Mouse (Mus musculus): ENCODE measurements around the gene Bnc2. TPM values are rescaled to one million over a fixed set of nuclear protein-coding genes. Genes with fewer than 3 reads are reported as not detected.

Gene Bnc2
- 9.6 and 12.2 TPM in 2 replicates for polyA plus RNA-seq (2016; fragmentation: Nextera tagmentation; extraction: Ambion mirVana)

GRCm38 (mm10) chr4:84675171-84675973 is at the start of gene Bnc2:
TSS of gene Bnc2 (minus strand) at chr4:84675275.
- H3K9me3 ChIP-seq, result no peaks in the 10 kb centered on the region
- under 1% methylated on average over 76 of the region's 80 CpGs for WGBS
- no peak within 1 kb of the TSS for H3K27ac ChIP-seq
- H3K4me2 ChIP-seq (replicated peaks), result peak within 1 kb of the TSS; percentile 98
- peak within 1 kb of the TSS; percentile 68 for H3K4me3 ChIP-seq
- H3K9ac ChIP-seq, result peak within 1 kb of the TSS; percentile 66
- H3K4me1 ChIP-seq, result 0 out of 2 replicates have a peak, but pooled peaks cover 6% of the 10 kb centered on the region
- ATAC-seq (ENCODE audit: low FRiP score, low read depth), result peak; percentile 73
- H3K36me3 ChIP-seq, result no peaks in the 10 kb centered on the region
- H3K27me3 ChIP-seq (replicated peaks), result peaks cover 60% of the 10 kb centered on the region

DNA sequence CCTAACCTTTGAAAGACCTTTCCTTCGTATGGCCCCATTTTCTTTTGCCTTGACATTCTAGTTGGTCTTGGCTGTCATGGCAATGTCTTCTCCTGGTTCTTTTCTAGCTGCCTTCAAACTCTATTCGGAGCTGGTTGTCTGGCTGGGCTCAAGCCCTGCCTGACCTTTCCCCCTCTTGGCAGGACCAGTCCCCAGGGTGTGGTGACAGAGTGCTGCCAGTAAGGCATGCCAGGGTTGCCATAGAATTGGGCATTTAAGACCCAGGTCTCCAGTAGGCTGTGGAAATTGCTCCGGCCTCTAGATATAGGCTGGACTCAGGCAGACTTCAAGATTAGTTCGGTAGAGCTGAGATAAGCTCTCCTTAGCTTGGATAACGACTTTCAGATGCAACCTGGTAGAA is 32.9 kb upstream of the Bnc2 start:
- H3K4me1 ChIP-seq, result no peaks in the 10 kb centered on the region
- 87% methylated on average over 5 of the region's 5 CpGs for WGBS
- no peaks in the 10 kb centered on the region for H3K36me3 ChIP-seq
- no peaks in the 10 kb centered on the region for H3K9me3 ChIP-seq
- H3K4me2 ChIP-seq (replicated peaks), result no peak overlapping the region
- no peaks in the 10 kb centered on the region for H3K27me3 ChIP-seq (replicated peaks)
- no peak overlapping the region for H3K9ac ChIP-seq
- no peak for ATAC-seq (ENCODE audit: low FRiP score, low read depth)
- H3K4me3 ChIP-seq, result no peak overlapping the region
- no peak overlapping the region for H3K27ac ChIP-seq

DNA sequence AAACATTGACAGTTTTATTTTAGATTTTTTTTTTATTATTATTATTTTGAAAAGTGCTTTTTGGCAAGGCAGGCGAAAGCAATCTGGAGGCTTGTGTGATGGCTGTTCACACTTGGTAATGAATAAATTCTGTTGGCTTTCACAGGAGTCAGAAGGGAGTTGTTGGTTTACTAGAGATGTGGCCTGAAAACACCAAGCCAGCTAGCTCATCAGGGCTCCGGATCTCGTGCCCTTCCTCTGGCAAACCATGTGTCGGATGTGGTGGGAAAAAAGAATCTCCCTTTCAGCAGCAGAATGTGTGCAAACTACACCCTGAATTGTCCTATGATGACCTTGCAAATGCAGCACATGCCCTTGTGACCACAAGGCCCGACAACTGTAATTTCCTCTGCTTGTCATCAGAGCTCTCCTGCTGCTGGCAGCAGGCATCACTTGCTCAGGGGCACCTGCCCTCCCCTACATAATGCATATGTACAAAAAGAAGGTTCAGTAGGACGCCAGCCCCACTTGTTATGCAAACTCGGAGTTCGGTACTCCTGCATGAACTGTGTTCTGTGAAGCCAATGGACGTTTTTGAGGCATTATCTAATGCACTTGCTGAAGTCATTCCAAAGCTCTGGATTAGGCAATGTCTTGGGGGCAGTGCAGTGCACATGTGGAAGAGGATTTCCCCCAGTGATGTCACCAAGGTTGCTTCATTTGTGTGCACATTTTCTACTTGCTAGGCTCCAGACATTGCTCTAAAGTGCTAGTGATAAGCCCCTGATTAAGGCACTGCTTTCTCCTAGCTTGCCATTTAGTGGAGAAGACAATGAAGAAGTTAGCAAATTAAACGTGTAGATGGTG is 10.7 kb upstream of the Bnc2 start:
- Histone ChIP-seq H3K36me3 (no peaks in the 10 kb centered on the region), H3K4me1 (no peaks in the 10 kb centered on the region), H3K27me3 (replicated peaks) (no peaks in the 10 kb centered on the region), H3K9me3 (no peaks in the 10 kb centered on the region), H3K9ac (no peak overlapping the region), H3K4me3 (no peak overlapping the region), H3K27ac (no peak overlapping the region), H3K4me2 (replicated peaks) (no peak overlapping the region)
- WGBS, result 66% methylated on average over 10 of the region's 10 CpGs
- ATAC-seq (ENCODE audit: low FRiP score, low read depth), result no peak

GRCm38 (mm10) chr4:84685009-84685408 is 9.9 kb upstream of the Bnc2 start:
- no peaks in the 10 kb centered on the region for H3K9me3 ChIP-seq
- no peak overlapping the region for H3K4me2 ChIP-seq (replicated peaks)
- no peaks in the 10 kb centered on the region for H3K27me3 ChIP-seq (replicated peaks)
- H3K4me1 ChIP-seq, result no peaks in the 10 kb centered on the region
- no peak for ATAC-seq (ENCODE audit: low FRiP score, low read depth)
- H3K9ac ChIP-seq, result no peak overlapping the region
- H3K27ac ChIP-seq, result no peak overlapping the region
- no peak overlapping the region for H3K4me3 ChIP-seq
- H3K36me3 ChIP-seq, result no peaks in the 10 kb centered on the region
- WGBS, result 88% methylated on average over 4 of the region's 4 CpGs

DNA sequence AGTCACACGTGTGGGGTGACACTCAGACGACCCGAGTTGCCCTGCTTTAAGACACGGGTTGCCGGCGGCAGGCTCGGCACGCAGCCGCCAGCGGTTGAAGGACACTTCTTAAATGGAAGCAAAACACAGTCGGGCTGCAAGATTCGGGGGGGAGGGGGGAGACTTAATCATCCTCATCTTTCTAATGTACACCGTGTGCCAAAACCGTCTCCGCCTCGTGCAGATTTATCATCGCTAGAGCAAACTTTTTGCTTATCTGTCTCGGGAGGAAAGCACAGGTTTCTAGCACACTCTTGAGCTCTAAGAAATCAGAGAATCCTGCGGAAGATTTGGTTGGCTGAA is 870 bp upstream of the Bnc2 start:
- Histone ChIP-seq H3K9me3 (no peaks in the 10 kb centered on the region), H3K27me3 (replicated peaks) (peaks cover 56% of the 10 kb centered on the region), H3K36me3 (no peaks in the 10 kb centered on the region), H3K4me2 (replicated peaks) (peak overlapping the region; percentile 98), H3K4me3 (peak overlapping the region; percentile 68), H3K27ac (no peak overlapping the region), H3K4me1 (0 out of 2 replicates have a peak, but pooled peaks cover 6% of the 10 kb centered on the region), H3K9ac (peak overlapping the region; percentile 66; the same call in 1 of the 2 replicates)
- ATAC-seq (ENCODE audit: low FRiP score, low read depth), result no peak
- WGBS, result 2% methylated on average over 19 of the region's 19 CpGs

GRCm38 (mm10) chr4:84674318-84675170 is 531 bp downstream of the Bnc2 start:
- Histone ChIP-seq H3K36me3 (no peaks in the 10 kb centered on the region), H3K27me3 (replicated peaks) (peaks cover 60% of the 10 kb centered on the region), H3K4me2 (replicated peaks) (peak overlapping the region; percentile 98), H3K4me3 (peak overlapping the region; percentile 68), H3K4me1 (peaks cover 9% of the 10 kb centered on the region; the same call in 1 of the 2 replicates), H3K9ac (peak overlapping the region; percentile 66), H3K9me3 (no peaks in the 10 kb centered on the region), H3K27ac (no peak overlapping the region)
- ATAC-seq (ENCODE audit: low FRiP score, low read depth), result peak; percentile 78
- WGBS, result under 1% methylated on average over 100 of the region's 104 CpGs

DNA sequence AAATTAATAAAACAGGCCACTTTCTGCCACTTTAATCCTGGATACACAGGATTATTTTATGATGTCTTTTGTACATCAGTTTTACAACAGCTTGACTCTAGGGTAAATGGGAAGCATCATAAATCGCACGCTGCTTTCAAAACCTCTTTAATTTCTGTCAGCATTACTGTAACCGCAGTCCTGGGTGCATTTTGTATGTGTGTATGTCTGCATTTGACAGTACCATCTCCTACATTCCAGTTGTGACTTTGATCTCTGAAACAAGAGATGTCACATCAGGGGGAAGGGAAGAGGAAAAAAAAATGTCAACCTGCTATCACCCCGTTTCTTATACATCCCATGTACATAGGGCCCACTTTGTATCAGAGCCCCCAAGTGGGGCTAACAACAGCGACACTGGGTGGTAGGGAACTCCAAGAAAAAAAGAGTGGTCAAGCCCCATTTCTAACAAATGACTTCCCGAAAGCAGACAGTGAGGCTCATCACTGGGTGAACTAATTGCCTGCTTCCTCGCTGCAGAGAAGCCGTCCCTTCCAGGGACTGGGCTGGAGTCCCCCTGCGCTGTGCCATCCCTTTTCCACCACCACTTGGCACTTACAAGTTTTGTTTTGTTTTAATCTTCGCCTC is 1.3 kb downstream of the Bnc2 start:
- no peaks in the 10 kb centered on the region for H3K9me3 ChIP-seq
- 14% methylated on average over 10 of the region's 10 CpGs for WGBS
- H3K4me1 ChIP-seq, result peaks cover 15% of the 10 kb centered on the region; the same call in 1 of the 2 replicates
- 0 out of 2 replicates have a peak, but pooled peaks have one; percentile 1 for ATAC-seq (ENCODE audit: low FRiP score, low read depth)
- H3K4me2 ChIP-seq (replicated peaks), result peak overlapping the region; percentile 98
- H3K36me3 ChIP-seq, result no peaks in the 10 kb centered on the region
- H3K9ac ChIP-seq, result no peak overlapping the region
- peaks cover 60% of the 10 kb centered on the region for H3K27me3 ChIP-seq (replicated peaks)
- peak overlapping the region; percentile 68 for H3K4me3 ChIP-seq
- H3K27ac ChIP-seq, result no peak overlapping the region

DNA sequence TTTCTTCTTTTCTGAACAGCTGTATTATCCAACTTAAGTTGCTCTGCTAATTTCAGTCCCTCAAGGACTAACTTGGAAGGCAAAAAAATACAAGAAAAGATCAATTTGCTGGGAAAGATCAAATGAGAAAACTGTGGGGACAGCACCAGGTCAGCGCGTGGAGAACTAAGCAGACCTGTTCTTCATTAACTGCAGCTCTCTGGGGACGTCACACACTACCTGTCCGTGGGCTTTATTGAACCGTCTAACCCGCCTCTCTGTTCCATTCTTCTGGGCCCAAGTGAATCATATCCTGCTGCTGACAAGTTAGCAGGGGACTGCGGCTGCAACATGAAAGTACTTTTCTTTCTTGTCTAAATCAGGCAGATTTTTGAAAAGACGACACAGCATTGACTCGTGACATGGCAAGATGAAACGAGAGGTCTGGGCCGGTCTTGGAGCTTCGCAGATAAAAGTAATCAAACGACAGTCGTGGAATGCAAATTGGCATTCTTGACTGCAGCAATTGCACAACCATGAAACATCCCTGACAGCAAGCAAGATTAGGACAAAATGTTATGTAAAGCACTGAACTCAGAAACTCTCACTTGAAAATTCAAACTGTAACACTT is 2.8 kb downstream of the Bnc2 start:
- Histone ChIP-seq H3K9ac (no peak overlapping the region), H3K4me1 (peaks cover 15% of the 10 kb centered on the region; the same call in 1 of the 2 replicates), H3K27me3 (replicated peaks) (peaks cover 57% of the 10 kb centered on the region), H3K4me3 (no peak overlapping the region), H3K4me2 (replicated peaks) (peak overlapping the region; percentile 32), H3K9me3 (no peaks in the 10 kb centered on the region), H3K27ac (no peak overlapping the region), H3K36me3 (no peaks in the 10 kb centered on the region)
- 21% methylated on average over 14 of the region's 14 CpGs for WGBS
- no peak for ATAC-seq (ENCODE audit: low FRiP score, low read depth)

GRCm38 (mm10) chr4:84670996-84671395 is 4.1 kb downstream of the Bnc2 start:
- Histone ChIP-seq H3K36me3 (no peaks in the 10 kb centered on the region), H3K4me1 (peaks cover 15% of the 10 kb centered on the region; the same call in 1 of the 2 replicates), H3K9me3 (no peaks in the 10 kb centered on the region), H3K9ac (no peak overlapping the region), H3K27me3 (replicated peaks) (peaks cover 47% of the 10 kb centered on the region), H3K27ac (no peak overlapping the region), H3K4me2 (replicated peaks) (no peak overlapping the region), H3K4me3 (no peak overlapping the region)
- no peak for ATAC-seq (ENCODE audit: low FRiP score, low read depth)
- WGBS, result 56% methylated on average over 1 of the region's 1 CpGs

- WGBS, result 43% methylated on average over 5 of the region's 5 CpGs
Observed at GRCm38 (mm10) chr4:84669650-84670049, 5.4 kb downstream of the Bnc2 start.

More at GRCm38 (mm10) chr4:84669650-84670049, 5.4 kb downstream of the Bnc2 start:
- H3K27ac ChIP-seq, result no peak overlapping the region
- no peak overlapping the region for H3K4me3 ChIP-seq
- peaks cover 15% of the 10 kb centered on the region; the same call in 1 of the 2 replicates for H3K4me1 ChIP-seq
- no peaks in the 10 kb centered on the region for H3K36me3 ChIP-seq
- no peak for ATAC-seq (ENCODE audit: low FRiP score, low read depth)
- peak overlapping the region; percentile 18; the same call in 1 of the 2 replicates for H3K4me2 ChIP-seq (replicated peaks)
- no peaks in the 10 kb centered on the region for H3K9me3 ChIP-seq
- H3K9ac ChIP-seq, result no peak overlapping the region
- H3K27me3 ChIP-seq (replicated peaks), result peaks cover 35% of the 10 kb centered on the region
